Mouse (Mus musculus) hindbrain, embryonic 10.5 days (tissue): ENCODE data around the gene C1ql3. TPM values are rescaled to one million over a fixed set of nuclear protein-coding genes. Genes with fewer than 3 reads are reported as not detected.

Experiments used
- DNase-seq: peaks from one replicate; pipeline ENCODE4 v3.0.0-alpha.2; 2017; ENCODE audit warnings: low spot score
- H3K27ac ChIP-seq: fragments of 300-500 bp; sonication (generic); 2 replicates; pipeline ENCODE4 v1.5.1; 2016; ENCODE audit warnings: mild to moderate bottlenecking, moderate library complexity
- H3K27me3 ChIP-seq: fragments of 300-500 bp; sonication (generic); 2 replicates; pipeline ENCODE4 v1.6.1; 2016; ENCODE audit warnings: mild to moderate bottlenecking; ENCODE audit not compliant: poor library complexity, insufficient read depth, severe bottlenecking
- H3K36me3 ChIP-seq: fragments of 300-500 bp; sonication (generic); 2 replicates; pipeline ENCODE4 v1.6.1; 2016; ENCODE audit warnings: mild to moderate bottlenecking, moderate library complexity
- H3K4me1 ChIP-seq: fragments of 300-500 bp; sonication (generic); replicated peaks from 2 replicates; pipeline ENCODE4 v1.6.1; 2016; ENCODE audit warnings: mild to moderate bottlenecking
- H3K4me3 ChIP-seq: fragments of 300-500 bp; sonication (generic); 2 replicates; pipeline ENCODE4 v1.5.1; 2016; ENCODE audit warnings: mild to moderate bottlenecking, moderate library complexity
- H3K9me3 ChIP-seq: fragments of 300-500 bp; sonication (generic); 2 replicates; pipeline ENCODE4 v1.6.1; 2016; ENCODE audit warnings: mild to moderate bottlenecking, moderate library complexity
- WGBS: fragments of 180-500 bp; shearing (Covaris S2); methylation state at CpG from one replicate; pipeline ENCODE4 v1.1.7; 2016; 5-methylcytosine and 5-hydroxymethylcytosine counted together
- polyA plus RNA-seq: library from polyadenylated mRNA; unstranded; fragments of >200 nt; fragmentation: Nextera tagmentation; extraction: Ambion mirVana; gene quantifications from 2 replicates; pipeline ENCODE4 v1.2.1, GENCODE M21; 2016

The C1ql3 gene
- polyA plus RNA-seq = 3.6 and 5.7 TPM in 2 replicates

GRCm38 (mm10) chr2:13011472-13011871, at the start of gene C1ql3:
C1ql3 (minus strand) TSS chr2:13011806.
- H3K4me3 ChIP-seq = peak within 1 kb of the TSS; percentile 72
- DNase-seq = peak; percentile 54
- peaks cover 30% of the 10 kb centered on the region for H3K4me1 ChIP-seq
- H3K9me3 ChIP-seq = no peaks in the 10 kb centered on the region
- H3K27me3 ChIP-seq = peaks cover 67% of the 10 kb centered on the region
- no peaks in the 10 kb centered on the region for H3K36me3 ChIP-seq
- WGBS = under 1% methylated on average over 19 of the region's 19 CpGs
- H3K27ac ChIP-seq = peak within 1 kb of the TSS; percentile 83

- WGBS = 88% methylated on average over 5 of the region's 5 CpGs
- Histone ChIP-seq H3K9me3 (no peaks in the 10 kb centered on the region), H3K4me3 (no peak overlapping the region), H3K27me3 (no peaks in the 10 kb centered on the region), H3K4me1 (no peaks in the 10 kb centered on the region), H3K36me3 (no peaks in the 10 kb centered on the region), H3K27ac (no peak overlapping the region)
- DNase-seq = no peak
Measured at GRCm38 (mm10) chr2:13060426-13061170, 49.0 kb upstream of the C1ql3 start.

GRCm38 (mm10) chr2:13048649-13049048, 37.0 kb upstream of the C1ql3 start:
- no peaks in the 10 kb centered on the region for H3K9me3 ChIP-seq
- DNase-seq = no peak
- H3K36me3 ChIP-seq = no peaks in the 10 kb centered on the region
- H3K4me3 ChIP-seq = no peak overlapping the region
- 91% methylated on average over 6 of the region's 6 CpGs for WGBS
- no peaks in the 10 kb centered on the region for H3K27me3 ChIP-seq
- H3K4me1 ChIP-seq = no peaks in the 10 kb centered on the region
- H3K27ac ChIP-seq = no peak overlapping the region

- 92% methylated on average over 4 of the region's 4 CpGs for WGBS
- Histone ChIP-seq H3K9me3 (no peaks in the 10 kb centered on the region), H3K4me1 (no peaks in the 10 kb centered on the region), H3K36me3 (no peaks in the 10 kb centered on the region), H3K4me3 (no peak overlapping the region), H3K27ac (no peak overlapping the region), H3K27me3 (no peaks in the 10 kb centered on the region)
- DNase-seq = no peak
Measured at GRCm38 (mm10) chr2:13044555-13044954, 32.9 kb upstream of the C1ql3 start.

- WGBS = 92% methylated on average over 4 of the region's 4 CpGs
- Histone ChIP-seq H3K4me1 (no peaks in the 10 kb centered on the region), H3K36me3 (no peaks in the 10 kb centered on the region), H3K4me3 (no peak overlapping the region), H3K9me3 (no peaks in the 10 kb centered on the region), H3K27me3 (no peaks in the 10 kb centered on the region), H3K27ac (no peak overlapping the region)
- no peak for DNase-seq
Measured at GRCm38 (mm10) chr2:13039785-13040184, 28.2 kb upstream of the C1ql3 start.

- Histone ChIP-seq H3K27me3 (no peaks in the 10 kb centered on the region), H3K4me3 (no peak overlapping the region), H3K36me3 (no peaks in the 10 kb centered on the region), H3K27ac (no peak overlapping the region), H3K4me1 (no peaks in the 10 kb centered on the region), H3K9me3 (no peaks in the 10 kb centered on the region)
- 79% methylated on average over 3 of the region's 3 CpGs for WGBS
- no peak for DNase-seq
Measured at GRCm38 (mm10) chr2:13038772-13039171, 27.2 kb upstream of the C1ql3 start.

GRCm38 (mm10) chr2:13018861-13019260, 7.3 kb upstream of the C1ql3 start:
- H3K9me3 ChIP-seq = no peaks in the 10 kb centered on the region
- WGBS = 80% methylated on average over 1 of the region's 1 CpGs
- no peaks in the 10 kb centered on the region for H3K36me3 ChIP-seq
- peaks cover 5% of the 10 kb centered on the region; the same call in 1 of the 2 replicates for H3K27me3 ChIP-seq
- no peak for DNase-seq
- peaks cover 5% of the 10 kb centered on the region; the same call in 1 of the 2 replicates for H3K4me1 ChIP-seq
- H3K4me3 ChIP-seq = no peak overlapping the region
- no peak overlapping the region for H3K27ac ChIP-seq

GRCm38 (mm10) chr2:13018382-13018781, 6.8 kb upstream of the C1ql3 start:
- WGBS = 34% methylated on average over 5 of the region's 5 CpGs
- no peaks in the 10 kb centered on the region for H3K36me3 ChIP-seq
- no peaks in the 10 kb centered on the region for H3K9me3 ChIP-seq
- H3K27ac ChIP-seq = no peak overlapping the region
- peaks cover 10% of the 10 kb centered on the region for H3K27me3 ChIP-seq
- H3K4me3 ChIP-seq = no peak overlapping the region
- peaks cover 5% of the 10 kb centered on the region; the same call in 1 of the 2 replicates for H3K4me1 ChIP-seq
- no peak for DNase-seq

GRCm38 (mm10) chr2:13011973-13012372, 367 bp upstream of the C1ql3 start:
- Histone ChIP-seq H3K9me3 (no peaks in the 10 kb centered on the region), H3K27me3 (peaks cover 67% of the 10 kb centered on the region)

GRCm38 (mm10) chr2:13010460-13011341, 905 bp downstream of the C1ql3 start:
- peaks cover 67% of the 10 kb centered on the region for H3K27me3 ChIP-seq

More at GRCm38 (mm10) chr2:13011973-13012372, 367 bp upstream of the C1ql3 start:
- WGBS = 28% methylated on average over 3 of the region's 3 CpGs
- DNase-seq = no peak
- peak overlapping the region; percentile 72; the same call in 1 of the 2 replicates for H3K4me3 ChIP-seq
- H3K27ac ChIP-seq = no peak overlapping the region
- peaks cover 30% of the 10 kb centered on the region for H3K4me1 ChIP-seq
- no peaks in the 10 kb centered on the region for H3K36me3 ChIP-seq

GRCm38 (mm10) chr2:13010030-13010459, 1.6 kb downstream of the C1ql3 start:
- 2% methylated on average over 31 of the region's 31 CpGs for WGBS
- Histone ChIP-seq H3K9me3 (no peaks in the 10 kb centered on the region), H3K4me3 (peak overlapping the region; percentile 72), H3K27ac (peak overlapping the region; percentile 83), H3K27me3 (peaks cover 67% of the 10 kb centered on the region), H3K4me1 (peaks cover 30% of the 10 kb centered on the region), H3K36me3 (no peaks in the 10 kb centered on the region)
- peak; percentile 30 for DNase-seq

More at GRCm38 (mm10) chr2:13010460-13011341, 905 bp downstream of the C1ql3 start:
- Histone ChIP-seq H3K9me3 (no peaks in the 10 kb centered on the region), H3K4me1 (peaks cover 30% of the 10 kb centered on the region), H3K36me3 (no peaks in the 10 kb centered on the region), H3K4me3 (peak overlapping the region; percentile 72), H3K27ac (peak overlapping the region; percentile 83)
- under 1% methylated on average over 72 of the region's 75 CpGs for WGBS
- peak; percentile 67 for DNase-seq

- peak overlapping the region; percentile 83 for H3K27ac ChIP-seq
- peaks cover 67% of the 10 kb centered on the region for H3K27me3 ChIP-seq
- peak; percentile 49 for DNase-seq
- no peaks in the 10 kb centered on the region for H3K9me3 ChIP-seq
- WGBS = 4% methylated on average over 18 of the region's 18 CpGs
- H3K4me3 ChIP-seq = peak overlapping the region; percentile 72
- peaks cover 30% of the 10 kb centered on the region for H3K4me1 ChIP-seq
- H3K36me3 ChIP-seq = no peaks in the 10 kb centered on the region
Measured at GRCm38 (mm10) chr2:13009261-13009972, 2.2 kb downstream of the C1ql3 start.
